Mouse (Mus musculus): ENCODE measurements around the gene Palm3. TPM values are rescaled to one million over a fixed set of nuclear protein-coding genes. Genes with fewer than 3 reads are reported as not detected.

Gene Palm3
- polyA plus RNA-seq, 2 experiments, result 0.19 TPM; not detected in 1

GRCm38 (mm10) chr8:84067047-84067573 is 45.8 kb downstream of the Palm3 start:
- peak overlapping the region; percentile 60 to 91 for H3K4me3 ChIP-seq (ENCODE audit: insufficient read depth in 1 of 2, low read depth in 2 of 2, low read length in 2 of 2)
- ATAC-seq (ENCODE audit: insufficient read depth) (peak; percentile 71), DNase-seq (ENCODE audit: low read depth in 3 of 3, low spot score in 3 of 3) (peak; percentile 75 to 78 (median 77))
- peak overlapping the region; percentile 97 for H3K27ac ChIP-seq
- peaks cover 0 to 22% of the 10 kb centered on the region in 2 experiments for H3K4me1 ChIP-seq (replicated peaks; ENCODE audit: control insufficient read depth in 2 of 2, insufficient read depth in 2 of 2, low read length in 1 of 2)
- peak overlapping the region; percentile 93 for H3K9ac ChIP-seq (replicated peaks)
- H3K36me3 ChIP-seq (replicated peaks; ENCODE audit: control insufficient read depth, insufficient read depth, low read depth), result no peaks in the 10 kb centered on the region
- no peaks in the 10 kb centered on the region for H3K27me3 ChIP-seq (ENCODE audit: control insufficient read depth, insufficient read depth, low read length)
- peak overlapping the region; percentile 95 for H3K4me2 ChIP-seq (ENCODE audit: low read depth)
- H3K9me3 ChIP-seq (ENCODE audit: control insufficient read depth, low read length), result no peaks in the 10 kb centered on the region
- TF ChIP-seq EP300 (IDR thresholded peaks at IDR 0.05; ENCODE audit: low read depth), result no peak
- no peak for TF ChIP-seq CTCF (IDR thresholded peaks at IDR 0.05; ENCODE audit: low read depth)
- under 1% methylated on average over 57 of the region's 58 CpGs for WGBS (ENCODE audit: insufficient replicate concordance)

- no peaks in the 10 kb centered on the region for H3K9me3 ChIP-seq (ENCODE audit: control insufficient read depth, low read length)
- no peak for DNase-seq (ENCODE audit: low read depth in 3 of 3, low spot score in 3 of 3)
- H3K4me2 ChIP-seq (ENCODE audit: low read depth), result peak overlapping the region; percentile 95
- peaks cover 0 to 22% of the 10 kb centered on the region in 2 experiments for H3K4me1 ChIP-seq (replicated peaks; ENCODE audit: control insufficient read depth in 2 of 2, insufficient read depth in 2 of 2, low read length in 1 of 2)
- TF ChIP-seq CTCF (IDR thresholded peaks at IDR 0.05; ENCODE audit: low read depth), result no peak
- no peak for TF ChIP-seq EP300 (IDR thresholded peaks at IDR 0.05; ENCODE audit: low read depth)
- H3K27me3 ChIP-seq (ENCODE audit: control insufficient read depth, insufficient read depth, low read length), result no peaks in the 10 kb centered on the region
- H3K36me3 ChIP-seq (replicated peaks; ENCODE audit: control insufficient read depth, insufficient read depth, low read depth), result no peaks in the 10 kb centered on the region
- ATAC-seq (ENCODE audit: insufficient read depth), result no peak
- WGBS (ENCODE audit: insufficient replicate concordance), result 74% methylated on average over 7 of the region's 7 CpGs
- H3K9ac ChIP-seq (replicated peaks), result peak overlapping the region; percentile 37
- H3K4me3 ChIP-seq (ENCODE audit: insufficient read depth in 1 of 2, low read depth in 2 of 2, low read length in 2 of 2), result peak overlapping the region; percentile 12 to 91; a peak in 3 of 4 replicates
- H3K27ac ChIP-seq, result no peak overlapping the region
These were observed 46.6 kb downstream of the Palm3 start for GRCm38 (mm10) chr8:84067911-84068310.

- no peak for ATAC-seq (ENCODE audit: insufficient read depth)
- no peak overlapping the region for H3K9ac ChIP-seq (replicated peaks)
- H3K27ac ChIP-seq, result no peak overlapping the region
- peaks cover 0 to 21% of the 10 kb centered on the region in 2 experiments for H3K4me1 ChIP-seq (replicated peaks; ENCODE audit: control insufficient read depth in 2 of 2, insufficient read depth in 2 of 2, low read length in 1 of 2)
- DNase-seq (ENCODE audit: low read depth in 3 of 3, low spot score in 3 of 3), result no peak
- whole genome bisulfite sequencing (ENCODE audit: insufficient replicate concordance), result 32% methylated on average over 12 of the region's 12 CpGs
- H3K4me2 ChIP-seq (ENCODE audit: low read depth), result no peak overlapping the region
- H3K27me3 ChIP-seq (ENCODE audit: control insufficient read depth, insufficient read depth, low read length), result no peaks in the 10 kb centered on the region
- no peak overlapping the region for H3K4me3 ChIP-seq (ENCODE audit: insufficient read depth in 1 of 2, low read depth in 2 of 2, low read length in 2 of 2)
- no peak for TF ChIP-seq EP300 (IDR thresholded peaks at IDR 0.05; ENCODE audit: low read depth)
- TF ChIP-seq CTCF (IDR thresholded peaks at IDR 0.05; ENCODE audit: low read depth), result no peak
- no peaks in the 10 kb centered on the region for H3K9me3 ChIP-seq (ENCODE audit: control insufficient read depth, low read length)
- no peaks in the 10 kb centered on the region for H3K36me3 ChIP-seq (replicated peaks; ENCODE audit: control insufficient read depth, insufficient read depth, low read depth)
These were observed 47.2 kb downstream of the Palm3 start for GRCm38 (mm10) chr8:84068316-84069035.

GRCm38 (mm10) chr8:84069169-84069568 is 47.9 kb downstream of the Palm3 start:
- H3K4me1 ChIP-seq (replicated peaks; ENCODE audit: control insufficient read depth in 2 of 2, insufficient read depth in 2 of 2, low read length in 1 of 2), result peaks cover 0 to 20% of the 10 kb centered on the region in 2 experiments
- WGBS (ENCODE audit: insufficient replicate concordance), result 36% methylated on average over 1 of the region's 1 CpGs

GRCm38 (mm10) chr8:84069750-84070149 is 48.5 kb downstream of the Palm3 start:
- H3K9me3 ChIP-seq (ENCODE audit: control insufficient read depth, low read length), result no peaks in the 10 kb centered on the region
- 69% methylated on average over 2 of the region's 2 CpGs for WGBS (ENCODE audit: insufficient replicate concordance)
- DNase-seq (ENCODE audit: low read depth in 3 of 3, low spot score in 3 of 3) (no peak), ATAC-seq (ENCODE audit: insufficient read depth) (no peak)
- no peak overlapping the region for H3K4me2 ChIP-seq (ENCODE audit: low read depth)
- no peak overlapping the region for H3K4me3 ChIP-seq (ENCODE audit: insufficient read depth in 1 of 2, low read depth in 2 of 2, low read length in 2 of 2)
- H3K27ac ChIP-seq, result no peak overlapping the region
- H3K4me1 ChIP-seq (replicated peaks; ENCODE audit: control insufficient read depth in 2 of 2, insufficient read depth in 2 of 2, low read length in 1 of 2), result peaks cover 0 to 20% of the 10 kb centered on the region in 2 experiments
- no peaks in the 10 kb centered on the region for H3K27me3 ChIP-seq (ENCODE audit: control insufficient read depth, insufficient read depth, low read length)
- no peak overlapping the region for H3K9ac ChIP-seq (replicated peaks)
- TF ChIP-seq EP300 (IDR thresholded peaks at IDR 0.05; ENCODE audit: low read depth) (no peak), CTCF (IDR thresholded peaks at IDR 0.05; ENCODE audit: low read depth) (no peak)
- no peaks in the 10 kb centered on the region for H3K36me3 ChIP-seq (replicated peaks; ENCODE audit: control insufficient read depth, insufficient read depth, low read depth)

More at GRCm38 (mm10) chr8:84069169-84069568, 47.9 kb downstream of the Palm3 start:
- no peak overlapping the region for H3K27ac ChIP-seq
- DNase-seq (ENCODE audit: low read depth in 3 of 3, low spot score in 3 of 3) (no peak), ATAC-seq (ENCODE audit: insufficient read depth) (no peak)
- H3K4me3 ChIP-seq (ENCODE audit: insufficient read depth in 1 of 2, low read depth in 2 of 2, low read length in 2 of 2), result no peak overlapping the region
- H3K4me2 ChIP-seq (ENCODE audit: low read depth), result no peak overlapping the region
- no peaks in the 10 kb centered on the region for H3K9me3 ChIP-seq (ENCODE audit: control insufficient read depth, low read length)
- H3K9ac ChIP-seq (replicated peaks), result no peak overlapping the region
- TF ChIP-seq CTCF (IDR thresholded peaks at IDR 0.05; ENCODE audit: low read depth), result no peak
- no peaks in the 10 kb centered on the region for H3K27me3 ChIP-seq (ENCODE audit: control insufficient read depth, insufficient read depth, low read length)
- H3K36me3 ChIP-seq (replicated peaks; ENCODE audit: control insufficient read depth, insufficient read depth, low read depth), result no peaks in the 10 kb centered on the region

All from liver, embryonic 14.5 days (tissue).